Comparison of ENCODE assay signal across 21 mouse cellular contexts in the genomic region with DNA sequence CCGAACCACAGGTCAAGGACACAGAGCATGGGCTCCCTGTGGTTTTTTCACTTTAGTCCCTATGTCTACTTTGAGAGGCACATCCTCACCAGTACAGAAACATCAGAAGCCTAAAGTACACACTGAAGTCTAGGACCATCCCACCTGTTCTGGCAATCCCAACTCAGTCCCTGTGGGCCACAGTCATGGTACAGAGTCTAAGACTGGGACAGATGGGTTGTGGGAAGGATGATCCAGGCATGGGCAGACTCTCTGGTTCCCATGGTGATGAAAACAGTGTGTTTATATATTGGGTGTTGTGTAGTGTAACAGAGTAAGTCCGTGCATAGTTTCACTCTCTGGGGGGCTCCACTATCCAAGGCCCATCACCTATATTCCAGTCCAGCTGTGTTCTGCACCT. TPM values are rescaled to one million over a fixed set of nuclear protein-coding genes. Genes with fewer than 3 reads are reported as not detected.
DNase-seq lines count a peak whose midpoint lies in the region; ATAC-seq and TF ChIP-seq lines count a peak whose summit lies in the region.
"Had no signal": no experiment of that assay in that cellular context is flagged by ENCODE, and none has a peak within 500 bp of the region (broad histone marks: within the 10 kb centered on the region; RNA-seq: fewer than 3 reads in every experiment).

No protein-coding gene starts in this region.

- H3K36me3 ChIP-seq in heart, embryonic 11.5 days (ENCODE audit: control insufficient read depth, insufficient read depth, low read length): no peaks in the 10 kb centered on the region
- H3K36me3 ChIP-seq in embryonic facial prominence, embryonic 10.5 days (replicated peaks): no peaks in the 10 kb centered on the region
- H3K36me3 ChIP-seq: embryonic facial prominence, embryonic 13.5 days; forebrain, embryonic 12.5 days; heart, embryonic 12.5 days; hindbrain, embryonic 15.5 days had no signal

- H3K9ac ChIP-seq in heart, embryonic 11.5 days (ENCODE audit: low read depth, low read length): no peak overlapping the region
- H3K9ac ChIP-seq: embryonic facial prominence, embryonic 13.5 days; forebrain, embryonic 12.5 days; heart, embryonic 12.5 days; hindbrain, embryonic 15.5 days had no signal

- no peaks in the 10 kb centered on the region for H3K27me3 ChIP-seq in heart, embryonic 11.5 days (ENCODE audit: control insufficient read depth, insufficient read depth, low read length)
- H3K27me3 ChIP-seq in embryonic facial prominence, embryonic 10.5 days (replicated peaks; ENCODE audit: low read depth, poor library complexity, severe bottlenecking): no peaks in the 10 kb centered on the region
- H3K27me3 ChIP-seq: embryonic facial prominence, embryonic 13.5 days; forebrain, embryonic 12.5 days; heart, embryonic 12.5 days; hindbrain, embryonic 15.5 days had no signal

- no peak overlapping the region for H3K4me3 ChIP-seq in heart, embryonic 11.5 days (ENCODE audit: low read depth, low read length)
- H3K4me3 ChIP-seq in layer of hippocampus, adult 2 months: no peak overlapping the region
- no peak overlapping the region for H3K4me3 ChIP-seq in embryonic facial prominence, embryonic 10.5 days
- H3K4me3 ChIP-seq: embryonic facial prominence, embryonic 13.5 days; forebrain, embryonic 12.5 days; heart, embryonic 12.5 days; hindbrain, embryonic 15.5 days had no signal

- no peak overlapping the region for H3K4me2 ChIP-seq in heart, embryonic 11.5 days
- H3K4me2 ChIP-seq: embryonic facial prominence, embryonic 13.5 days; forebrain, embryonic 12.5 days; heart, embryonic 12.5 days; hindbrain, embryonic 15.5 days had no signal

- no peak for ATAC-seq in heart, embryonic 11.5 days (replicated peaks; ENCODE audit: insufficient number of reproducible peaks, low FRiP score, low TSS enrichment)
- ATAC-seq: forebrain, embryonic 16.5 days had no signal

- peak; percentile 84 for DNase-seq in heart, adult 11 months
- DNase-seq in layer of hippocampus, adult 18-20 months (ENCODE audit: low spot score in 2 of 2): peak; percentile 44 to 75
- no peak for DNase-seq in layer of hippocampus, postnatal 10 days (ENCODE audit: low spot score in 2 of 2)
- peak; percentile 46 to 47 for DNase-seq in layer of hippocampus, adult 2 months (ENCODE audit: low spot score in 2 of 2)
- peak; percentile 18 to 28 for DNase-seq in layer of hippocampus, postnatal 36 days
- DNase-seq in urinary bladder, postnatal 25 days (ENCODE audit: low spot score): no peak
- no peak for DNase-seq in embryonic facial prominence, embryonic 10.5 days (ENCODE audit: low spot score)
- DNase-seq: adrenal gland, postnatal 10 days; cerebellum, adult 11-12 months; cerebellum, adult 9-10 months; cerebellum, postnatal 25 days; gastrocnemius, postnatal 36 days; heart, adult 18-20 months; heart, postnatal 36 days had no signal

- WGBS in heart, embryonic 11.5 days (ENCODE audit: insufficient replicate concordance): 78% methylated on average over 2 of the region's 2 CpGs
- WGBS in embryonic facial prominence, embryonic 10.5 days: 86% methylated on average over 2 of the region's 2 CpGs

- H3K4me1 ChIP-seq in heart, embryonic 11.5 days (ENCODE audit: control insufficient read depth, insufficient read depth, low read length): no peaks in the 10 kb centered on the region
- H3K4me1 ChIP-seq in embryonic facial prominence, embryonic 10.5 days: peaks cover 10% of the 10 kb centered on the region
- H3K4me1 ChIP-seq: forebrain, embryonic 12.5 days; hindbrain, embryonic 15.5 days had no signal

- no peak overlapping the region for H3K27ac ChIP-seq in heart, embryonic 11.5 days (ENCODE audit: low read depth, low read length)
- peak overlapping the region; percentile 53; the same call in 1 of the 2 replicates for H3K27ac ChIP-seq in layer of hippocampus, adult 2 months
- no peak overlapping the region for H3K27ac ChIP-seq in embryonic facial prominence, embryonic 10.5 days (replicated peaks)
- H3K27ac ChIP-seq: embryonic facial prominence, embryonic 13.5 days; forebrain, embryonic 12.5 days; hindbrain, embryonic 15.5 days had no signal

- no peak for TF ChIP-seq CTCF in layer of hippocampus, adult 2 months (conservative IDR thresholded peaks at IDR 0.05)

- no peaks in the 10 kb centered on the region for H3K9me3 ChIP-seq in heart, embryonic 11.5 days (replicated peaks; ENCODE audit: control insufficient read depth, low read length)
- no peaks in the 10 kb centered on the region for H3K9me3 ChIP-seq in embryonic facial prominence, embryonic 10.5 days
- H3K9me3 ChIP-seq: embryonic facial prominence, embryonic 13.5 days; forebrain, embryonic 12.5 days; heart, embryonic 12.5 days; hindbrain, embryonic 15.5 days had no signal

RNA-seq across cellular contexts. Expression of a gene that starts 11.4 kb away (rescaled TPM):
- 2.7 and 4.0 TPM in 2 replicates for polyA plus RNA-seq in heart, embryonic 11.5 days (2014; fragmentation: Nextera tagmentation; extraction: Ambion mirVana)
- total RNA-seq in layer of hippocampus, adult 18-20 months (2021): 1 to 10 TPM; 3.0 to 4.0 TPM
- 1 to 10 TPM; 4.1 to 4.2 TPM for total RNA-seq in layer of hippocampus, postnatal 10 days (2021)
- 1 to 10 TPM; 3.3 to 3.6 TPM for total RNA-seq in layer of hippocampus, adult 2 months (2021)
- total RNA-seq in layer of hippocampus, postnatal 36 days (2021): 1 to 10 TPM; 2.7 to 3.7 TPM
- polyA plus RNA-seq in embryonic facial prominence, embryonic 10.5 days (2016; fragmentation: Nextera tagmentation; extraction: Ambion mirVana): 1.3 and 1.9 TPM in 2 replicates
- total RNA-seq: MEL had no signal

Comparison
In these comparisons a context has a peak if more than half of its experiments do, and no peak if none do; other contexts are left out.
1. DNase-seq: peak in heart, adult 11 months (single experiment), layer of hippocampus, adult 18-20 months (2 of 2), layer of hippocampus, adult 2 months (2 of 2) and layer of hippocampus, postnatal 36 days (2 of 2); none in layer of hippocampus, postnatal 10 days (0 of 2), urinary bladder, postnatal 25 days (single experiment) and embryonic facial prominence, embryonic 10.5 days (single experiment).